Mouse (Mus musculus): ENCODE measurements around the gene Lpin2. TPM values are rescaled to one million over a fixed set of nuclear protein-coding genes. Genes with fewer than 3 reads are reported as not detected.

The Lpin2 gene
- polyA plus RNA-seq, 1 experiment, result 6.3 TPM

GRCm38 (mm10) chr17:71250819-71251600 is 68.7 kb downstream of the Lpin2 start:
- no peak overlapping the region for H3K4me3 ChIP-seq (ENCODE audit: insufficient read depth, low read depth, low read length)

GRCm38 (mm10) chr17:71251601-71252001 is 69.2 kb downstream of the Lpin2 start:
- H3K4me1 ChIP-seq (ENCODE audit: control insufficient read depth, insufficient read depth, insufficient read length, low read length), result 0 out of 2 replicates have a peak, but pooled peaks cover under 1% of the 10 kb centered on the region
- no peak overlapping the region for H3K27ac ChIP-seq (replicated peaks; ENCODE audit: low read depth, low read length)
- H3K4me3 ChIP-seq (ENCODE audit: insufficient read depth, low read depth, low read length), result no peak overlapping the region

More at GRCm38 (mm10) chr17:71250819-71251600, 68.7 kb downstream of the Lpin2 start:
- no peaks in the 10 kb centered on the region for H3K4me1 ChIP-seq (ENCODE audit: control insufficient read depth, insufficient read depth, insufficient read length, low read length)
- H3K27ac ChIP-seq (replicated peaks; ENCODE audit: low read depth, low read length), result no peak overlapping the region

GRCm38 (mm10) chr17:71252101-71252500 is 69.7 kb downstream of the Lpin2 start:
- H3K4me3 ChIP-seq (ENCODE audit: insufficient read depth, low read depth, low read length), result no peak overlapping the region
- no peak overlapping the region for H3K27ac ChIP-seq (replicated peaks; ENCODE audit: low read depth, low read length)
- H3K4me1 ChIP-seq (ENCODE audit: control insufficient read depth, insufficient read depth, insufficient read length, low read length), result 0 out of 2 replicates have a peak, but pooled peaks cover 3% of the 10 kb centered on the region

- H3K27ac ChIP-seq (replicated peaks; ENCODE audit: low read depth, low read length), result no peak overlapping the region
- no peak overlapping the region for H3K4me3 ChIP-seq (ENCODE audit: insufficient read depth, low read depth, low read length)
- H3K4me1 ChIP-seq (ENCODE audit: control insufficient read depth, insufficient read depth, insufficient read length, low read length), result 0 out of 2 replicates have a peak, but pooled peaks cover 3% of the 10 kb centered on the region
Observed at GRCm38 (mm10) chr17:71253391-71253790, 71.0 kb downstream of the Lpin2 start.

GRCm38 (mm10) chr17:71254106-71254505 is 71.7 kb downstream of the Lpin2 start:
- Histone ChIP-seq H3K4me3 (ENCODE audit: insufficient read depth, low read depth, low read length) (no peak overlapping the region), H3K4me1 (ENCODE audit: control insufficient read depth, insufficient read depth, insufficient read length, low read length) (0 out of 2 replicates have a peak, but pooled peaks cover 3% of the 10 kb centered on the region), H3K27ac (replicated peaks; ENCODE audit: low read depth, low read length) (no peak overlapping the region)

- no peak overlapping the region for H3K27ac ChIP-seq (replicated peaks; ENCODE audit: low read depth, low read length)
- no peak overlapping the region for H3K4me3 ChIP-seq (ENCODE audit: insufficient read depth, low read depth, low read length)
- H3K4me1 ChIP-seq (ENCODE audit: control insufficient read depth, insufficient read depth, insufficient read length, low read length), result 0 out of 2 replicates have a peak, but pooled peaks cover 3% of the 10 kb centered on the region
Observed at GRCm38 (mm10) chr17:71254736-71255135, 72.4 kb downstream of the Lpin2 start.

GRCm38 (mm10) chr17:71256068-71256615 is 73.8 kb downstream of the Lpin2 start:
- Histone ChIP-seq H3K4me3 (ENCODE audit: insufficient read depth, low read depth, low read length) (no peak overlapping the region), H3K4me1 (ENCODE audit: control insufficient read depth, insufficient read depth, insufficient read length, low read length) (0 out of 2 replicates have a peak, but pooled peaks cover 3% of the 10 kb centered on the region), H3K27ac (replicated peaks; ENCODE audit: low read depth, low read length) (no peak overlapping the region)

- Histone ChIP-seq H3K4me1 (ENCODE audit: control insufficient read depth, insufficient read depth, insufficient read length, low read length) (0 out of 2 replicates have a peak, but pooled peaks cover 3% of the 10 kb centered on the region), H3K27ac (replicated peaks; ENCODE audit: low read depth, low read length) (no peak overlapping the region)
Observed at GRCm38 (mm10) chr17:71256806-71257536, 74.6 kb downstream of the Lpin2 start.

GRCm38 (mm10) chr17:71259727-71260126 is 77.4 kb downstream of the Lpin2 start:
- Histone ChIP-seq H3K4me1 (ENCODE audit: control insufficient read depth, insufficient read depth, insufficient read length, low read length) (peaks cover 5% of the 10 kb centered on the region; the same call in 1 of the 2 replicates), H3K4me3 (ENCODE audit: insufficient read depth, low read depth, low read length) (no peak overlapping the region), H3K27ac (replicated peaks; ENCODE audit: low read depth, low read length) (no peak overlapping the region)

More at GRCm38 (mm10) chr17:71256806-71257536, 74.6 kb downstream of the Lpin2 start:
- H3K4me3 ChIP-seq (ENCODE audit: insufficient read depth, low read depth, low read length), result no peak overlapping the region

- H3K4me3 ChIP-seq (ENCODE audit: insufficient read depth, low read depth, low read length), result no peak overlapping the region
Observed at GRCm38 (mm10) chr17:71260658-71261057, 78.3 kb downstream of the Lpin2 start.

GRCm38 (mm10) chr17:71263136-71263535 is 80.8 kb downstream of the Lpin2 start:
- H3K4me1 ChIP-seq (ENCODE audit: control insufficient read depth, insufficient read depth, insufficient read length, low read length), result peaks cover 3% of the 10 kb centered on the region; the same call in 1 of the 2 replicates
- no peak overlapping the region for H3K4me3 ChIP-seq (ENCODE audit: insufficient read depth, low read depth, low read length)
- no peak overlapping the region for H3K27ac ChIP-seq (replicated peaks; ENCODE audit: low read depth, low read length)

More at GRCm38 (mm10) chr17:71260658-71261057, 78.3 kb downstream of the Lpin2 start:
- Histone ChIP-seq H3K4me1 (ENCODE audit: control insufficient read depth, insufficient read depth, insufficient read length, low read length) (peaks cover 7% of the 10 kb centered on the region; the same call in 1 of the 2 replicates), H3K27ac (replicated peaks; ENCODE audit: low read depth, low read length) (no peak overlapping the region)

- H3K4me1 ChIP-seq (ENCODE audit: control insufficient read depth, insufficient read depth, insufficient read length, low read length), result peaks cover 6% of the 10 kb centered on the region
- H3K4me3 ChIP-seq (ENCODE audit: insufficient read depth, low read depth, low read length), result no peak overlapping the region
- H3K27ac ChIP-seq (replicated peaks; ENCODE audit: low read depth, low read length), result no peak overlapping the region
Observed at GRCm38 (mm10) chr17:71264739-71265138, 82.4 kb downstream of the Lpin2 start.

GRCm38 (mm10) chr17:71265336-71266051 is 83.1 kb downstream of the Lpin2 start:
- H3K4me3 ChIP-seq (ENCODE audit: insufficient read depth, low read depth, low read length), result no peak overlapping the region
- H3K27ac ChIP-seq (replicated peaks; ENCODE audit: low read depth, low read length), result no peak overlapping the region
- H3K4me1 ChIP-seq (ENCODE audit: control insufficient read depth, insufficient read depth, insufficient read length, low read length), result peaks cover 6% of the 10 kb centered on the region

- Histone ChIP-seq H3K4me1 (ENCODE audit: control insufficient read depth, insufficient read depth, insufficient read length, low read length) (peaks cover 6% of the 10 kb centered on the region), H3K27ac (replicated peaks; ENCODE audit: low read depth, low read length) (no peak overlapping the region), H3K4me3 (ENCODE audit: insufficient read depth, low read depth, low read length) (no peak overlapping the region)
Observed at GRCm38 (mm10) chr17:71267374-71267773, 85.0 kb downstream of the Lpin2 start.

All from brown adipose tissue, adult 24 weeks (tissue).